Mouse (Mus musculus): ENCODE results near the gene Itpr2.

GRCm38 (mm10) chr6:146387039-146387713, 114.8 kb downstream of the Itpr2 start:
- no peak for TF ChIP-seq GATA1 (IDR thresholded peaks at IDR 0.05; ENCODE audit: low read length)
- TF ChIP-seq TAL1 (IDR thresholded peaks at IDR 0.05; ENCODE audit: low read length): no peak
